Mouse (Mus musculus) forebrain, postnatal 0 days (tissue): Measurements from ENCODE around the gene Dzip3. TPM values are rescaled to one million over a fixed set of nuclear protein-coding genes. Genes with fewer than 3 reads are reported as not detected.

ENCODE experiments used
- ATAC-seq: fragments of 200-750 bp; cut with Nextera tagmentation; 2 replicates; pipeline ENCODE4 v1.8.0; 2017; ENCODE audit warnings: mild to moderate bottlenecking, moderate library complexity
- DNase-seq: peaks from one replicate; pipeline ENCODE4 v3.0.0-alpha.2; 2015
- H3K27ac ChIP-seq: fragments of 300-500 bp; sonication (generic); 2 replicates; pipeline ENCODE4 v1.5.1; 2014; ENCODE audit warnings: low read depth, mild to moderate bottlenecking, antibody characterized with exemption, low read length, moderate library complexity, mixed read lengths
- H3K27me3 ChIP-seq: fragments of 300-500 bp; sonication (generic); 2 replicates; pipeline ENCODE4 v1.6.1; 2014; ENCODE audit warnings: mild to moderate bottlenecking, low read length, mixed read lengths; ENCODE audit not compliant: insufficient read depth
- H3K36me3 ChIP-seq: fragments of 300-500 bp; sonication (generic); 2 replicates; pipeline ENCODE4 v1.6.1; 2014; ENCODE audit warnings: mild to moderate bottlenecking, moderate library complexity; ENCODE audit not compliant: insufficient read depth
- H3K4me1 ChIP-seq: fragments of 300-500 bp; sonication (generic); 2 replicates; pipeline ENCODE4 v1.6.1; 2014; ENCODE audit warnings: antibody characterized with exemption; ENCODE audit not compliant: insufficient read depth
- H3K4me2 ChIP-seq: fragments of 300-500 bp; sonication (generic); 2 replicates; pipeline ENCODE4 v1.6.1; 2014; ENCODE audit warnings: low read depth, mild to moderate bottlenecking, moderate library complexity
- H3K4me3 ChIP-seq: fragments of 300-500 bp; sonication (generic); 2 replicates; pipeline ENCODE4 v1.5.1; 2014; ENCODE audit warnings: low read depth, low read length, mixed read lengths
- H3K9ac ChIP-seq: fragments of 300-500 bp; sonication (generic); 2 replicates; pipeline ENCODE4 v1.6.1; 2014; ENCODE audit warnings: mild to moderate bottlenecking
- H3K9me3 ChIP-seq: fragments of 300-500 bp; sonication (generic); 2 replicates; pipeline ENCODE4 v1.6.1; 2016; ENCODE audit warnings: low read length
- CTCF ChIP-seq: sonication (generic); IDR thresholded peaks from 2 replicates; pipeline ENCODE4 v1.5.1; 2016; ENCODE audit warnings: antibody characterized with exemption, control low read depth, low read depth
- WGBS: fragments of 180-500 bp; shearing (Covaris S2); extraction: QIAGEN DNeasy Blood & Tissue Kit; methylation state at CpG from one replicate; pipeline ENCODE4 v1.1.7; 2014; 5-methylcytosine and 5-hydroxymethylcytosine counted together
- polyA plus RNA-seq: library from polyadenylated mRNA; unstranded; fragments of >200 nt; fragmentation: Nextera tagmentation; extraction: Ambion mirVana; gene quantifications from 2 replicates; pipeline ENCODE4 v1.2.1, GENCODE M21; 2015
- total RNA-seq: library from RNA; depleted of rRNA; stranded (reverse); fragments of >200 nt; gene quantifications from 2 replicates; pipeline ENCODE4 v1.2.3, GENCODE M21; 2014

The Dzip3 gene
- total and polyA plus RNA-seq, 2 experiments from 2014 or later: 46.7 to 149 TPM

DNA sequence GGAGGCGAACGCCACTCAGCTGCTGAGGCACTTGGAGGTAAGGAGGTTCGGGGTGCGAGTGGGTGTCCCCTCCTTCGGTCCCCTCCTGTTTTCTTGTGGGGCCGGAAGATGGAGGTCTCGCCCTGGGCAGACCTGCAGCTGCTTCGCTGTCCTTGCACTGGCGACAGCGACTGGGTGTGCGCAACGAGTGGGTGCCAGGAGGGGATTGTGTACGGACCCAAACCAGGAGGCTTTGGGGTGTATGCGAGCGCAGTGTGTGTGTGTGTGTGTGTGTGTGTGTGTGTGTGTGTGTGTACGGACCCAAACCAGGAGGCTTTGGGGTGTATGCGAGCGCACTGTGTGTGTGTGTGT is 353 bp upstream of the Dzip3 start:
- H3K4me2 ChIP-seq: peak overlapping the region; percentile 82
- H3K4me1 ChIP-seq: peaks cover 10% of the 10 kb centered on the region; the same call in 1 of the 2 replicates
- H3K9ac ChIP-seq: peak overlapping the region; percentile 92
- no peaks in the 10 kb centered on the region for H3K36me3 ChIP-seq
- H3K9me3 ChIP-seq: no peaks in the 10 kb centered on the region
- 3% methylated on average over 18 of the region's 18 CpGs for WGBS
- H3K27me3 ChIP-seq: no peaks in the 10 kb centered on the region
- peak; percentile 0; the same call in 1 of the 2 replicates for ATAC-seq
- no peak for TF ChIP-seq CTCF
- DNase-seq: no peak
- H3K27ac ChIP-seq: no peak overlapping the region
- H3K4me3 ChIP-seq: peak overlapping the region; percentile 75

DNA sequence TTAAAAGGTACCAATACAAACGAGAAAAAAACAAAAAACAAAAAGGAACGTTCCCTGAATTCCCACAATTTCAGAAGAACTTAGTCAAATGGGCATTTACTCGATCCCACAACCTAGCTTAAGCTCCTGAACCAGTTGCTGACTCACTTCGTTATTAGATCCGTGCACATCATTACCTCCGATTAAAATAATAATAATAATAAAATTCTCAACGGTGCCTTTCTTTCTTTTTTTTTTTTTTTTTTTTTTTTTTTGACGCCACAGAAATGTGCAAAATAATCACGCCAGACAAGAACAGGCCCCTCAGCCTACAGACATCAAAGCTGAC is 770 bp downstream of the Dzip3 start:
- H3K9ac ChIP-seq: peak overlapping the region; percentile 92
- H3K4me1 ChIP-seq: peaks cover 10% of the 10 kb centered on the region; the same call in 1 of the 2 replicates
- no peak for TF ChIP-seq CTCF
- ATAC-seq (no peak), DNase-seq (no peak)
- no peaks in the 10 kb centered on the region for H3K36me3 ChIP-seq
- H3K27me3 ChIP-seq: no peaks in the 10 kb centered on the region
- WGBS: 1% methylated on average over 9 of the region's 9 CpGs
- no peaks in the 10 kb centered on the region for H3K9me3 ChIP-seq
- peak overlapping the region; percentile 48 for H3K4me2 ChIP-seq
- peak overlapping the region; percentile 94 for H3K27ac ChIP-seq
- H3K4me3 ChIP-seq: peak overlapping the region; percentile 75

DNA sequence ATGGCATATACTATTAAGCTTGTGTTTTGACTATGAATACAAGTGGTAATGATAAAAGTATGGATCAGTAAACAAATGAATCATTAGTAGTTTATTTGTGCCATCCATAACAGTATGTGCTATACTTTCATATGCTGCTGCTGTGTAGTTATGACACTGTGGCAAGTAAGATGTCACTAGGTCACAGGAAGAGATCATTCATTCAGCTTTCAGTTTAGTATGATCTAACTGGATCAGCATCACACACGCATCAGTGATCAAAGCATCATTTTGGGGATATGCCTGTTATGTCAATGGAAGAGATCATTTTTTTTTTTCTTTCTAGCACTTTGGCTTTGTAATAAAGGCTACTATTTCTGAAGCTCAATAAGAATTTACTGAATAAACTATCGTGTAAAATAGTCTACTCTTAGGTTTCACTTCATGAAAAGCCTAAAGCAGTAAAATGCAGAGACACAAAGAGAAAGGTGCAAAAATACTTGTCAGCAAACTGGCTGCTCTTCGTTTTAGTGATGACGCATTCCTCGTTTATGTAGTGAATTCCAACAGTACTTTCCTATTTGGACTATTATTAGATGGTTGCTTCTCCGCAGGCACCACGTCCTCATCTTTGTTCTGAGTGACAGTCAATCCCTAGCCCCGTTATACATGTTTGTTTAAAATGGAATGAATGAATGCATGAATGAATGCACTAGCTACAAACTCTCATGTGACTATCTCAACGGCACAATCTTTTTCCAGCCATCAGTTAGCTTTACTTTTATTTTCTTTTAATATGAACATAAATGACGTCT is 1.3 kb downstream of the Dzip3 start:
- Histone ChIP-seq H3K36me3 (no peaks in the 10 kb centered on the region), H3K9ac (peak overlapping the region; percentile 92), H3K27me3 (no peaks in the 10 kb centered on the region), H3K4me2 (peak overlapping the region; percentile 48), H3K4me1 (peaks cover 10% of the 10 kb centered on the region; the same call in 1 of the 2 replicates), H3K27ac (peak overlapping the region; percentile 36; the same call in 1 of the 2 replicates), H3K4me3 (peak overlapping the region; percentile 75), H3K9me3 (no peaks in the 10 kb centered on the region)
- WGBS: 17% methylated on average over 10 of the region's 10 CpGs
- no peak for DNase-seq
- ATAC-seq: no peak
- TF ChIP-seq CTCF: no peak

DNA sequence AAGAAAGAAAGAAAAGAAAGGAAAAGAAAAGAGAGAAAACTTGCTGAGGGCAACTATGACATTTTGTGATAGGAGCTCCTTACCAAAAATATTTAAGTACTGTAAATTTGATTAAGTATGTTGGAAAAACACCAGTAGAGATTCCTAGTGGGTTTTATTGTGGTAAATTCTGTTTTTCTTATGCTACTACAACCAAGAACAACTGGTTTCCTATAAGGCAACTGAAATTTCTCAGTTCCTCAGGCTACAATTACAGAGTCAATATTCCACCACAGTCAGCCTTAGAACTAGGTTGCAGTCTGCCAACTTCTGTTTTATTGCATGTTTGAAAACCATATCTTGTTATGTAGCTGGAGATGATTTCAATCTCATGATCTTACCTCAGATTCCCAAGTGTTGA is 4.3 kb downstream of the Dzip3 start:
- H3K27ac ChIP-seq: no peak overlapping the region
- DNase-seq: no peak
- H3K9ac ChIP-seq: no peak overlapping the region
- no peak overlapping the region for H3K4me3 ChIP-seq
- no peak for TF ChIP-seq CTCF
- ATAC-seq: no peak
- no peaks in the 10 kb centered on the region for H3K9me3 ChIP-seq
- H3K4me1 ChIP-seq: peaks cover 6% of the 10 kb centered on the region; the same call in 1 of the 2 replicates
- H3K27me3 ChIP-seq: no peaks in the 10 kb centered on the region
- no peak overlapping the region for H3K4me2 ChIP-seq
- no peaks in the 10 kb centered on the region for H3K36me3 ChIP-seq

DNA sequence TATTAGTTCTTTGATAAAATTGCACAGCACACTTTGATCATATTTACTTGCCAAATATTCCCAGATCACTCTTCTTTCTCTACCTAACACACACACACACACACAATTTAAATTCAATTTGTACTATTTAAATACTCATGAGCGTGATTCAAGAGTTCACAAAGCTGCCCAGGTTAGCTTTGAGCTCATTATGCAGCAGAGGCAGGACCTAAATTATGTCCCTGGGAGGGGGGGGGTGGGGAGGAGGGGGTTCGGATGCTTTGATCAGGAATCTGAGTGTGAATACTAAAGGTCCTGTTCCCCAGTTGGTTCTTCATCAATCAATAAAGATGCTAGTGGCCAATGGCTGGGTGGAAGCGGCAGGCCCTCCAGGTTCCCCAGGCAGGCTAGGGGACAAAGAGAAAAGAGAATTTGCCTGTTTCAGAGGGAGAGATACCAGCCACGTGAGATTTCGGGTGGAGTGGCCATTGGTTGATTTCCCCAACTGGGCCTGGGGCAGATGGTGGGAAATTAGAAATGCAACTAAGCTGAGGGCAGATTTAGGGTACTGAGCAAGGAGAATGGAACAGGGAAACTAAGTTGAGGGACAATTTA is 8.8 kb downstream of the Dzip3 start:
- Histone ChIP-seq H3K9me3 (no peaks in the 10 kb centered on the region), H3K4me2 (no peak overlapping the region), H3K36me3 (no peaks in the 10 kb centered on the region), H3K9ac (no peak overlapping the region), H3K27ac (no peak overlapping the region), H3K4me3 (no peak overlapping the region), H3K4me1 (no peaks in the 10 kb centered on the region), H3K27me3 (no peaks in the 10 kb centered on the region)
- no peak for TF ChIP-seq CTCF
- no peak for ATAC-seq
- DNase-seq: no peak
- WGBS: 57% methylated on average over 5 of the region's 5 CpGs

DNA sequence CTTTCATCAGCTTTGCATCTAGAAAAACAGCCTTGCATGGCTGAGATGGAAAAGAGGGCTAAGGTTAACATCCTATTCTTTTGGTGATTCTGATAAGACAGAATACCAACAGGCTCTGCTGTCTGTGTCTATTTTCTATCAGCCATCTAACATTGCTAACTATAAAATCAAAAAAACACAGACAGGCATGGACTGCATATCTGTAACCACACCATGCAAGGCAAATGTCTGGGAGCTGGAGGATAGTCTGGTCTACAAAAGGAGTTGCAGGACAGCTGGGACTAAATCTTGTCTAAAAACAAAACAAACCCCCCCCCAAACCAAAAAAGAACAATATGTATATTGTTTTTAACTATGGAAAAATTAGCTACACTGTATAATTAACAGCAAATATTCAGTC is 14.0 kb downstream of the Dzip3 start:
- Histone ChIP-seq H3K4me1 (no peaks in the 10 kb centered on the region), H3K9ac (no peak overlapping the region), H3K27ac (no peak overlapping the region), H3K36me3 (peaks cover 17% of the 10 kb centered on the region; the same call in 1 of the 2 replicates), H3K4me3 (no peak overlapping the region), H3K27me3 (no peaks in the 10 kb centered on the region), H3K4me2 (no peak overlapping the region), H3K9me3 (no peaks in the 10 kb centered on the region)
- no peak for TF ChIP-seq CTCF
- DNase-seq (no peak), ATAC-seq (no peak)

DNA sequence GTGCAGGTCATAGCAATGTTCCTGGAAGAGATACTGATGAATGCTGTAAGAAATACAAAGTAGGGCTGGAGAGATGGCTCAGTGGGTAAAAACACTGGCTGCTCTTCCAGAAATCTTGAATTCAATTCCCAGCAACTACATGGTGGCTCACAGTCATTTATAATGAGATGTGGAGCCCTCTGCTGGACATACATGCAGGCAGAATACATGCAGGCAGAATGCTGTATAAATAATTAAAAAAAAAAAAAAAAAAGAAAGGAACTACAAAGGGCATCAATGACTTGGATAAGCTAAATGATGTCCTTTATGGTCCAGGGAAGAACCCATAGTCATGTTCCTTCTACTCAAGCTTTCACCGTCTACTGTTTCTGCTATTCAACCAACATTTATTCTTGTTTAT is 20.4 kb downstream of the Dzip3 start:
- Histone ChIP-seq H3K4me1 (no peaks in the 10 kb centered on the region), H3K27me3 (no peaks in the 10 kb centered on the region), H3K4me3 (no peak overlapping the region), H3K27ac (no peak overlapping the region), H3K36me3 (peaks cover 23% of the 10 kb centered on the region; the same call in 1 of the 2 replicates), H3K9me3 (no peaks in the 10 kb centered on the region), H3K4me2 (no peak overlapping the region), H3K9ac (no peak overlapping the region)
- no peak for ATAC-seq
- peak; percentile 35 for TF ChIP-seq CTCF
- DNase-seq: no peak
- 94% methylated on average over 1 of the region's 1 CpGs for WGBS
